Mouse (Mus musculus) thymus, adult 2 months (tissue): ENCODE data around the gene Dhx33.

ENCODE experiments used
- CTCF ChIP-seq: fragments of 200-500 bp; IDR thresholded peaks from 2 replicates; pipeline ENCODE4 v1.5.1; 2012; ENCODE audit warnings: mild to moderate bottlenecking, control low read depth, low read length, moderate library complexity, borderline replicate concordance; ENCODE audit not compliant: control insufficient read depth, poor library complexity, insufficient read depth; ENCODE audit errors: extremely low read depth
- POLR2A ChIP-seq: fragments of 200-500 bp; IDR thresholded peaks from 2 replicates; pipeline ENCODE4 v1.6.1; 2012; ENCODE audit warnings: mild to moderate bottlenecking, low read length, control low read depth, moderate library complexity; ENCODE audit not compliant: control insufficient read depth, poor library complexity, insufficient read depth; ENCODE audit errors: extremely low read depth

DNA sequence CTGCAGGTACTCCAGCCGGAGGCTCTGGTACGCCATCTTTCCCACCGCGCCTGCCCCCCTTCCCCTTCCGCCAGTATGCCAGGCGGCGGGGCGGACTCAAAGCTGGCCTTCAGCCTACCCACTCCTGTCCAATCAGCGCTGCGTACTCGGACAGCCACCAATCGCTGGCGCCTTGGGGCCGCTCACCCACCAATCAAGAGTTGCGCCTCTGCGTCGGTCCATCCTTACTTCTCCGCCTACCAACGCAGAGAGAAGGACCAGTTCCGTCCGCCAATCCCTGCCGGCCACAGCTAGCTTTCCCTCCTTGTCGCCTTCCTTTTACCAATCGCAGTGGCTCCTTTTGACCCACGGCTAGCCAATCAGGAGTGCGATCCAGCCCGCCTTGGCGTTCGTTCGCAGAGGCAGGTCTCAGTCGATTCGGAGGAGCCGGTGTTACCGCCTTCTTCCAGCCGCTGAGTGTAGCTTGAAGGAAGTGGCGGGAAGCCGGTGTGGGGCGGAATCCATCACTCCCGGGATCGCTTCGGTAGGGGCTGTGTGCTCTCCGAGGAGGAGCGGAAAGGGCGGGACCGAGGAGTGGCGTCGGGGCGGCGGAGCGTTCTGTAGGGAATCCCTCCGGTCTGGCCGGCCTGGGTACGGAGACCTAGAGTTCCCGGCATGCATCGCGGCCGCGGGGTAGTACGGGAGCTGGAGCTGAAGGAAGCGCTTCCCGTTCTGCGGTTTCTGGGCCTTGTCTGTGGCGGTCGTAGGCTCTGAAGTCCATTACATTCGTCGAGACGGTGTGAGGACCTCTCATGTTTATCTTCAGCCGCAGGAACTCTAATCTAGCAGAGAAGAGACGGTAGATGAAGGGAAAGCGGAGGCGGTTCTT lies 15.2 kb upstream of the Dhx33 start, which contains the start of the genes Mis12 and Derl2:
- TF ChIP-seq CTCF (peak; percentile 59; the same call in 1 of the 2 replicates), POLR2A (peak; percentile 63; the same call in 1 of the 2 replicates)
